Mouse (Mus musculus): ENCODE data around the gene Serpinf1.

The Serpinf1 gene

DNA sequence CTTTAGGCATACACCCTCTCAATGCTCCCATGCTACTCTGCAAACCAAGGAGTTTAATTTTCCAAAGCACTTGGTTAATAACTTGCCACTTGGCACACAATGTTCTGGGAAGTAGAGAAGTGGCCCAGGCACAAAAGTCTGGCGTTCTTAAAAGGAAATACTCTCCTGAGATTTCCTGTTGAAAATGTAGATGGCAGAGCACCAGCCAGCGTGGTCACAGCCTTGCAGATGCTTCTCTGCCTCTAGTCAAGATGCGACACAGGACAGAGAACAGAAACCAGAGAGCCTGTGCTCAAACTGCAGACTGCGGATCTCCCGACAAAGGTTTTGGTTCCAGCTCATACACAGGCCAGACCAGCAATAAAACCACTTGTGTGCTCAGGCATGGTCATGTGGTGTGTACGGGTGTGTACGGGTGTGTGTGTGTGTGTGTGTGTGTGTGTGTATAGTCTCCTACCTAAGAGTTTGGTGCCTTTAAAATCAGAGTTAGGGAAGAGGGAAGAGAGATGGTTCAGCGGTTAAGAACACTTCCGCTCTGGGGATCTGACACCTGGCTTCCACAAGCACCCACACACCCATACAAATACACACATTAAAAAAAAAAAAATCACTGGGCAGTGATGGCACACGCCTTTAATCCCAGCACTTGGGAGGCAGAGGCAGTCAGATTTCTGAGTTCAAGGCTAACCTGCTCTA, 32.7 kb upstream of the Serpinf1 start:
- peak; percentile 47 for DNase-seq (ENCODE audit: low read depth, low spot score)

DNA sequence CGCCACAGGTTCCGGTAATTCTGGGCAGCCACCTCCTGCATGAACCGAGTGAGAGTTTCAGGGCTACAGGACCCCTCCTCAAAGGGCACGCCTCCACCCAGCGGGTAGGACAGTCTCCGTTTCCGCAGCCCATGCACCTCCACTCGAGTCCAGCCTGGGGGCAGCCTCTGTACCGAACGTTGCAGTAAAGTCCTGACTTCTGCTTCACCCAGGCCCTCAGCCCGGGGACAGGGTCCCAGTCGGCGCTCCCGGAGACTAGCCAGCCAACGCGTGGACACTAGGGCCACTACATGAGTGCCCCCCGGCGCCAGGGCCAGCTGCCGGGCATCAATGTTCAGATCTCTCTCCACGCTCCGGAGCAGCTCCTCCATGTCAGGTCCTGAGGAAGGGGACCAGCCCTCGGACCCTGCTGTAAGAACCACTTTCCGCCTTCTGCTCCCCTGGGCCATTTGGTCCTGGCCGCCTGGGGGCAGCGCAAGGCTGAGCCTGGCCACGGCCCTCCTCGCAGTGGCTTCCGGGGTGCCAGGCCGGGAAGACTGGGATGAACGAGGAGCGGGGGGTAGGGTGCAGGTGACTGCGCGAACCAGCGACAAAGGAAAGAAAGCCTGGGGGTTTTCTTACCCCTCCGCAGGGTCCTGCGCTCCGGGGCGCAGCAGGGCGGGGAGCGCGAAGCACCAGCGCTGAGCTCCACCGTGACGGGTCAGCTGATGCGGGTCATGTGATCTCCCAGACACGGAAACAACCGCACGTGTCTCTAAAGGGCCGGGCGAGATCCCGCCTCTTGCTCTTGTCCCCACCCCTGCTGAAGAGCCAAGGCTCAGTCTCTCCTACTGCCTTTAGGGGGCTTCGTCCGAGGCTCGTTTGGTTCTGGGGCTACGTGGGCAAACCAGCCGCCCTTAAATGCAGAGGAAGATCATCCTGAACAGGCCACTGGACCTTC, 31.8 kb upstream of the Serpinf1 start, which contains the start of gene Wdr81:
Wdr81 (minus strand) TSS at position 727 of the 940 bp plus-strand sequence.
- DNase-seq (ENCODE audit: low read depth, low spot score), result peak; percentile 90

DNA sequence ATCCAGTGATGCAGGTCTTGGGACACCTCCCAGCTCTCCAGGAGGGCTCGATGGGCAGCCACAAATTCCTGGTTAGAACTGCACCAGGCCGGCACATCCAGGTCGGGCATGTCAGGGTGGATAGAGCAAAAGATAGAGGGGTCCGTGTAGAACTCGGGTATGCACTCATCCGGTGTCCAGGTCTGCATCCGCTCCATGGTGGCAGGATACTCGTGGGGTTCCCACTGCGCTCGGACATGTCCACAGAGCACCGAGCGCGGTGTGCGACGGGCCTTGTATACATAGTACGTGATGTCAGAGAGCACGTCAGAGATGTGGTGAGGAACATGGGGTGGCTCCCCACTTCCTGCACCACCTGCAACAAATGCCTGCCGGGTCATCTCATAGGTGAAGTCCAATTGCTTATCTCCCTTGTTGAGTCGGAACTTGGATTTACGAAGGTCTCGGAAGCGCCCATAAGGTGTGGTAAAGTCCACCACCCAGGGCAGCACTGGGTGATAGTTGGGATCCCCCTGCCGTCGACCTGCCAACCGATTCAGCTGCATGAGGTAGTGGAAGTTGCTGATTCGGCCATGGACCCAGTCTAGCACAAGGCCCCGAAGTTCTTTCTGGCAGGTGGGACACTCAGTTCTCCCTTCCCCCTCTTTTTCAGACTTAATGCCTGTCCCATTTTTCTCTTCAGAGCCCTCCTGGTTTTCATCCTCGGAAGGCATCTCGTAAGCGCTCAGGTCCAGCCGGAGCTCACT, 30.5 kb upstream of the Serpinf1 start:
- DNase-seq (ENCODE audit: low read depth, low spot score), result no peak

GRCm38 (mm10) chr11:75452081-75452480, 29.6 kb upstream of the Serpinf1 start:
- DNase-seq (ENCODE audit: low read depth, low spot score), result no peak

DNA sequence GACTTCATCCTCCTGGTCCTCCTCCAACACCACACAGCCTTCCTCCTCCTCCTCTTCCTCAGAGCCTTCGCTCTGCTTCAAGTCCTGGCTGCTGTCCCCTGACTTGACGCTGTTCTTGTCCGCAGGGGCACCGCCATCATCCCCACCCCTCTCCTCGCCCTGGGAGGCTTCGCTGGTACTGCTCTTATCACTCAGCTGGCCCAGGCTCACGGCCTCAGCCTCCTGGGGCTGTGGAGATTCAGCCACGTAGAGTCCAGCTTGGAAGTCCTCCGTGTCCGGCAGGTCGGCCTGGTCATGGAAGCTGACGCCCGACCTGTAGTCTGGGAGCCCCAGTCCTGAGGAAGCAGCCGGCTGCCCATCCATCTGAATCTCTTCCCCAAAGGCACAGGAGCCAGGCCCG, 28.4 kb upstream of the Serpinf1 start:
- DNase-seq (ENCODE audit: low read depth, low spot score), result no peak

DNA sequence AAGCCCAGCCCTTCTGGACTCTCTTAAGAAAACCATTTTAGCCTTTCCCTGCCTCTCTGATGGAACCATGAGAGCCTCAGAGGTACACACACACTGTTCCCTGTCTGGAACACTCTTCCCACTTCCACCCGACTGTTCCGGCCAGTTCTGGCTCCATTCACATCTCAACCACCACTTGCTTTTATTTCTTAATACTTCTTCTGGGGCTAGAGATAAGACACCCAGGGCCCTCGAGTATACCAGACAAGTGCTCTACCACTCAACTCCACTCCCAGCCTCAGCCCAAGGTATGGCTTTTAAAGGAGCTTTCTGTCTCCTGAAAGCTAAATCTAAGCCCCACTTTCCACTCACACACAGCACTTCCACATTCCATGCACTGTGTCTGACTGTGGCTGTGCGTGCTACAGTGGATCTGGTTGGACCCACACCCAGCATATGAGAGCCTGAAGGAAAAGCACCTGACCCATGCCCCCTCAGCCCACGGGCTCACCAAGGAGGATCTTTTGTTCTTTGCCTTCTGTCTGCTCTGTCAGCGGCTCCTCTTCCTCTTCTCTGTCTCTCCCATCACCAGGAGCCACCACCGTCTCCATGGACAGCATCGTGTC, 27.9 kb upstream of the Serpinf1 start:
- no peak for DNase-seq (ENCODE audit: low read depth, low spot score)

DNA sequence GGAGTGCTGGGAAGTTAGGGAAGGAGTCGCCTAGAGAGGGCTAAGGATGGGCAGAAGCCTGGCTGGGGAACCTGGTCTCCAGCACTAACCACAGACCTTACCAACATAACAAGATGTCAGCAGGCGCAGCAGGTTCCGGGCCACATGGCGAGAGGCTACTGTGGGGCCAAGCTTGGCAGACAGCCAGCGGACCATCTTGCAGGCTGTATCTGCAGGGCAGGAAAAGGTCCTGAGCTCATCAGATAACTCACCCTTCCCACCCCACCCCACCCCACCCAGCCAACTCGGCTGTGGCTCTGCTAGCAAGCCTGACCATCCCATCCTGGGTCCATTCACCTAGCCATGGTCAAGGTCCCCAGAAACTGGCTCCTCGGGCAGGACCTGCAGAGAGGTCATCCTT, 27.2 kb upstream of the Serpinf1 start:
- DNase-seq (ENCODE audit: low read depth, low spot score), result no peak

DNA sequence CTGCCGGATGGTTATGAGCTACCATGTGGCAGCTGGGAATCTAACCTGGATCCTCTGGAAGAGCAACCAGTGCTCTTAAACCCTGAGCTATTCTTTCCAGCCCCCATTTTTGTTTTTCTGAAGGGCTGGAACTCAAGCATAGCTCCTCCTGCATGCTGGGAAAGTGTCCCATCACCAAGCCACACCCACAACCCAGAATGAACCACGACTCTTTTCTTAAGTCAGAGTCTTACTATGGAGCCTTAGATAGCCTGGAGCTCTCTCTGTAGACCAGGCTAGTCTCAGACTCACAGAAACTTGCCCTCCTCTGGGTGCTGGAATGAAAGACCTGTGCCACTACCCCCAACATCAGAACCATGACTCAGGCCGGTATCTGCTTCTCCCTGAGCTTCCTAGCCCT, 26.1 kb upstream of the Serpinf1 start:
- no peak for DNase-seq (ENCODE audit: low read depth, low spot score)

DNA sequence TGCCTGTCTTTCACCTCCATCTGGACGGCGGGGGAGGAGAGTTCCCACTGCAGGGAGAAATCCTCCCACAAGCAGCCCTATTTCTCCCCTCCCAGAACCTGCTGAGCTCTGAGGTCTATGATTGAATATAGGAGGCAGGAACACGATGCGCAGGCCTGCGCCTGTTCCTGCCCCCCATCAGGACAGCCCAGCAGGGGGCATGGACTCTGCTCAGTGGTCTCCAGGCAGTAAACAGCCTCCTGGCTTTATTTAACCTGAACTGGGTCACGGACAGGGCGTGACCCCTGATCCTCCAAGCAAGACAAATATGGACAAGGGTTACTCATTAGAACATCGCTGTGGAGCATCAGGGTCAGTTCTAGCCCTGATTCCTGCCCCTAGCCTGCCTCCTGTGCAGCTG, 21.2 kb upstream of the Serpinf1 start:
- no peak for DNase-seq (ENCODE audit: low read depth, low spot score)

DNA sequence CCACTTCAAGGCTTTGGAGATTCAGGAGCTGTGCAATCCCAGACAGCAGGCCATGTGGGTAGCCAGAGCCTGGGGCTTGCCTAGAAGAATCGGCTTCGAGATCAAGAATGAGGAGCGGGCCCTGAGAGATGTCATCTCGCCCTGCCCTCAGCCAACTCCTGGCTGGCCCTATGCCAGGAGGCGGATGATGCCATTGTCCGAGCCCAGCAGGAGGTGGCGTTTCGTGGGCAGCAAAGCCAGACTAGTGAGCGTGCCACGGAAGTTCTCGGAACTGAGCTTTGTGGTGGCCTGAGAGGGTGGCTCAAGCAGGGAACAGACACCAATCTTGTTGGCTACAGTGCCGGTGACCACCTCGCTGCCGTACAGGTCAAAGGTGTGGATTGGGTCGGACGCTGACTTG, 19.1 kb upstream of the Serpinf1 start:
- no peak for DNase-seq (ENCODE audit: low read depth, low spot score)

GRCm38 (mm10) chr11:75441034-75441433, 18.5 kb upstream of the Serpinf1 start:
- no peak for DNase-seq (ENCODE audit: low read depth, low spot score)

DNA sequence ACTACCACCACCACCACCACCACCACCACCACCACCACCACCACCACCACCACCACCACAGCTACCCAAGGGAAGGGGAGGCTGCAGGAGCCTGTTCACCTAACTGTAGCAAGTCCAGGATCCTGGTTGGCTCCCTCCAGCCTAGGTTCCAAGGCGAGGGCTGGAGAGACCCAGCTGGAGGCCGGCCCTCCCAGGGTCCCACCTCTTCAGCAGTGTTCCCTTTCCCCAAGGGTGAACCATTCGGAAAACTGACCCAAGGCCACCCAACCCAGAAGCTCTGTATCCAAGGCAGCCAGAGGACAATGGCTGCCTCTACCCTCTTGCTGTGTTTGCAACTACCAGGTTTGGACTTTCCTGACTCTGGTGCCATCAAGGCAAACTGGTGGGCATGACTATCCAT, 17.4 kb upstream of the Serpinf1 start:
- no peak for DNase-seq (ENCODE audit: low read depth, low spot score)

- no peak for DNase-seq (ENCODE audit: low read depth, low spot score)
These were observed 16.9 kb upstream of the Serpinf1 start, which contains the start of gene Serpinf2 for GRCm38 (mm10) chr11:75439363-75439762. Gene Serpinf2, minus strand, starts transcription at chr11:75439591.

GRCm38 (mm10) chr11:75438804-75439203, 16.3 kb upstream of the Serpinf1 start:
- no peak for DNase-seq (ENCODE audit: low read depth, low spot score)

GRCm38 (mm10) chr11:75438194-75438593, 15.7 kb upstream of the Serpinf1 start:
- no peak for DNase-seq (ENCODE audit: low read depth, low spot score)

- no peak for DNase-seq (ENCODE audit: low read depth, low spot score)
These were observed 11.6 kb upstream of the Serpinf1 start for GRCm38 (mm10) chr11:75434138-75434537.

- no peak for DNase-seq (ENCODE audit: low read depth, low spot score)
These were observed 8.8 kb upstream of the Serpinf1 start for GRCm38 (mm10) chr11:75431307-75431706.

- no peak for DNase-seq (ENCODE audit: low read depth, low spot score)
These were observed 6.7 kb upstream of the Serpinf1 start for GRCm38 (mm10) chr11:75429019-75429705.

DNA sequence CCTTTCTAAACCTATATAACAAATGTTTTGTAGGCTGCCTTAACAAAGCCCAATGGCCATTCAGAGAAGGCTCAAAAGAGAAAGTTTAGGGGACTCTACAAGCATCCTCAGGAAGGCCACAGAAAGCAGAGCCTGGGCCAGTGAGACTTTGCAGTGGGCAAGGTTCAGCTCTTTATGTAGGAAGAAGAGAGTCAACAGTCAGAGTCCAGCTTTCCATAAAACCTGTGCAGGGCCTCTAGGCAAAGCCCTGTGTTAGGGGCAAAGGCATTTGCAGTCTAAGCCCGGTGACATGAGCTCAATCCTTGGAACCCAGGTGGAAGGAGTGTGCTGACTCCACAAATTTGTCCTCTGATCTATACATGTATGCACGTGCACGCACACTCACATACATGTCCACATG, 2.0 kb upstream of the Serpinf1 start:
- DNase-seq (ENCODE audit: low read depth, low spot score), result no peak

DNA sequence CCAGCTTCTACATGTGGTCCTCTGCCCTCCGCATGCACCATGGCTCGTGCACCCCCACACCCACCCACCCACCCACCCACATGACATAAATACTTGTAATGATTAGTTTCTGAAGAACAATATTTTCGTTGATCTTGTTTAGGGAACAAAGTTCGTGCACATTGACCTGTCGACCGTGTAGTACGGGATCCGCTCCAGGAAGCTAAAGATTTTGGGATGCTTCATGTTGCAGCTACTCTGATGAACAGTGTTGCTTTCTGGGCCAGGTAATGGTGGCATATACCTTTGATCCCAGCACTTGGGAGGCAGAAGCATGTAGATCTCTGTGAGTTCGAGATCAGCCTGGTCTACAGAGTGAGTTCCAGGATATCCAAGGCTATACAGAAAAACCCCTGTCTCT, 1.5 kb upstream of the Serpinf1 start:
- no peak for DNase-seq (ENCODE audit: low read depth, low spot score)

GRCm38 (mm10) chr11:75423091-75423490, 590 bp upstream of the Serpinf1 start:
- DNase-seq (ENCODE audit: low read depth, low spot score), result no peak
